Mouse (Mus musculus) retina, postnatal 1 day (tissue): ENCODE measurements at regions not wholly inside any gene's neighbourhood (a gene's known extent, or its start where the extent isn't known, plus 50 kb on each side); places are given as distances from the start of the nearest gene placed in this dataset.

ENCODE experiments used
- DNase-seq: peaks from one replicate; pipeline ENCODE4 v3.0.0-alpha.2; 2012

DNA sequence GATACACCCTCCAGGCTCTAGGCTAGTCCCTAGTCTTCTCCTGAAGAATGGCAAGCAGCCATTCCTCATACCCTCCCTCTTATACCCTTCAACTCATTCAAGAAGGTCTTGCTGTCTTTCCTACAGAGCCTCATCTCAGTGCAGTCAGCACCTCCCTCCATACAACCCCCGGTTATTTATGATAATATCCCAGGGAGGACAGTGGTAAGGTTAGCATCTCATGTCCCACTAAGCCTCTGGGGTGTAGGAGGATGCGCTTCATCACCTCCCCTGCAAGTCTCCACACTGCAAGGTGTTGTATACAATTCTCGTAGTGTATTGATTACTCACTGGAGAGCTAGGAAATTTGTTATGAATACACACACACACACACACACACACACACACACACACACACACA, 80.2 kb upstream of the Shisa6 start:
- no peak for DNase-seq

DNA sequence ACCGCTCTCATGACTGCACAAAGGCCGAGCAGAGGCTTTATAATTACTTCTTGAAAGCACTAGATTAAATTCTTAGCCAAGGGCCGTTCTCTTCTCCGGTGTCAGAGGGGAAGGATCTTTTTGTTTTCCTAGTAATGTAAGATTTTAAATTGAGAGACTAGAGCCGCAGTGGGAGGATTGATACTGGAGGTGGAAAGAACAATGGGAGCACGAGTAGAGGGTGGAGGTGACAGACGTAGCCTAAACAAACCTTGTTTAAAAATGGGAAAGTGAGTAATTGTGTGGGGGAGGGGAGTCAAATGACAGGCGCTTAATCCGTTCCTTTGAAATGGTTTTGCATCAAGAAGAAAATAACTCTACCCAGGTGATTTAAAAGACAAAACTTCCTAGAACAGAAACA, 80.9 kb upstream of the Shisa6 start:
- DNase-seq: no peak

DNA sequence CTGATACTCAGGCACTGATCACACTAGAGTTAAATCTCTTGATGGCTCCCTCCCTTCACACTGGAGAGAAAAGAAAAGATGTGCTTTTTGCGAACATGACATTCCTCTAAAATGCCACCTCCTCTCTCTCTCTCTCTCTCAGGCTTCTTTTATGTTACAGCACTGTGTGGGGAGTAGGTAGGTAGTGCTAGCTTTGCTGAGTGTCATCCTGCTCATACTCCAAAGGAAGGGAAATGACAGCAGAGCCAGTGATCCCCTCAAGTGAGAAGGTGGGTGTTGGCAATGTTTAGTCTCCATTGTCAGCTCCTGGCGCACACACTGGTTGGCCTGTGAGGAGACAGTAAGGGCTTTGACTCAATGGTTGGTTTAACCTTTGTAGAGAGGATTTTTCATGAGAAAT, 84.0 kb upstream of the Shisa6 start:
- DNase-seq: no peak

DNA sequence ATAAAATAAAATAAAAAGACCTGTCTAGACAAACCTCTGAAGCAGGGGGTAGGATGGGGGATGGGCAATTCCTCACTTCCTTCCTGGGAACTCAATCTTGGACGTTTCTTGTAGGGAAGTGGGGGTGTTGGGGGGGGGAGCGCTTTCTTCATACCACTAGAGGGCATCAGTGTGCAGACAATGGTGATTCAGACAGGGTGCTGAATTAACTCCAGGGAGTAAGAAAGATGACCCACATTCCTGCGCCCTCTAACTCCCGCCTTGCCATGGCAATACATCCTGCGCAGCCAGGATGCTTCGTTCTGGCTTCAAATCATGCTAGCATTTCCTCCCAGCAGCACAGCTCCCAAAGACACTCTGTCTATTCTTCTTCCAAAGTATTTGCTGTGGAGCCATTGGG, 87.4 kb upstream of the Shisa6 start:
- peak; percentile 64 for DNase-seq

DNA sequence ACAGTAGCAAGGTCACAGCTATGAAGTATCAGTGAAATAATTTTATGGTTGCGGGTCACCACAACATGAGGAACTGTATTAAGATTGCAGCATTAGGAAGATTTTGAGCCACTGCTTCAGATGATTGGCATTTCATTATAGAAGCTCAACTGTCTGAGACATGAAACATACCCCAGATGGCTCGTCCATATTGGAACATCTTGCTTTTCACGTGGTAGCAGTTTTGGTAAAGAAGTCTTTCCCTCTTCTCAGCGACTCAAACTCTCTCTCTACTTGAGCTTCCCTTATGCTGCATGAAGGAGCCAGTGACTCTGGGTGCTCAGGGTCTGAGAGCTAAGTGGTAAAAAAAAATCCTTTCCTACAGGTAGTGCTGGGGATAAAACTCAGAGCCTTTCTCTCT, 99.7 kb upstream of the Shisa6 start:
- no peak for DNase-seq

DNA sequence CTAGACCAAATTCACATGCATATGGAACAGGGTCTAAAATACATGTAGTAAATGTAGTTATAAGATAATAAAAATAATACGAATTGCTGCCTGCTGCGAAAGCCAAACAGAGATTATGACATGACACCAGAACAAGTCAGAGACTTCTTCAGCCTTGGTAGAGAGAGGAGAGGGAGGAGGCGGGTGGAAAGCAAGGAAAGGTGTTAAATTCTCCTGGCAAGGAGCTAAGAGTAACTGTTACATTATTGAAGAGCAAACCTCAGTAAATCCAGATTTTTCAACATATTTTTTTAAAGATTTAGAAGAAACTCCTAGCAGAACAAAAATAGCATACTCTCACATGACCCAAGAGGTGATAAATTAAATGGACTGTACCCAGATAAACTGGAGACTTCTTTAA, 131.0 kb upstream of the Shisa6 start:
- DNase-seq: no peak

DNA sequence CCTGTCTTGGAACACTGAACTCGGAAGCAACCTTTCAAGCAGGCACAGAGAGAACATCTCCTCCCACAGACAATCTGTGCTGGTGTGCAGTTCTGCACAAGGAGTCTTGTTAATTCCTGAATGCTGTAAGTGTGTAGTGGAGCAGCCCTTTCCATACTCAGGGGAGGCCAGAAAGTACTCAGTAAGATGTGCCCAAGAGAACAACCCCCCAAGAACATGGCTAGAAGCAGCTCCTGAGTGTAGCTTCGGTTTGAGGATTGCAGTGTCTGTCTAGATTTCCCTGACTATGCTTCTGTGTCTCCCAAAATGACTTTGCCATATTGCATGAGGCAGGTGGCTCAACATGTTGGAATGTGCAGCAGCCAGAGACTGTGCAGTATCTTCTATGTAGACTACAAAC, 148.8 kb upstream of the Shisa6 start:
- no peak for DNase-seq

DNA sequence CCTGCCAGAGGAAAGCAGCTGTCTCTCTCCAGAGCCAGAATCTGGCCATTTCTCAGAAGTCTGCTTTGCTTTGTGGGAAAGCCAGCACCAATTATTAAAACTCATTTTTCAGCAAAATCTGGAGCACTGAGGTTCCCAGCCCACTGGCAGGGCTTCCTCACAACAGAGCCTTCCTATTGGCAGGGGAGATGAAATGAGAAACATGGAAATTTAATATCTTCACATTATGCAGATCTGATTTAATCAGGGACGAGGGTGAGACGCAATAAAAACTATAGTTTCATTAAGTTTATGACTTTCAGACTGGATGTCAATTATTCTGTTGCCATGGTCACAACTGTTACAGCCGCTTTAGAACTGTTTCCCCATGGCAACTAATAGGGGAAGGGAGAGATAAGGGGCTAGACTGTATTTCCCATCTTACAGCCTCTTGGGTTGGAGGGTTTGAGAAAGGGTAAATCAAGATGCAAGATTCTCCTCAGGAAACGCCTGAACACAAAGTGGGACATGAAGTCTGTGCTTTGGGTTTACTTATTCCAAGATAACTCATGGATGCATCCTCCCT, 154.4 kb upstream of the Shisa6 start:
- no peak for DNase-seq

DNA sequence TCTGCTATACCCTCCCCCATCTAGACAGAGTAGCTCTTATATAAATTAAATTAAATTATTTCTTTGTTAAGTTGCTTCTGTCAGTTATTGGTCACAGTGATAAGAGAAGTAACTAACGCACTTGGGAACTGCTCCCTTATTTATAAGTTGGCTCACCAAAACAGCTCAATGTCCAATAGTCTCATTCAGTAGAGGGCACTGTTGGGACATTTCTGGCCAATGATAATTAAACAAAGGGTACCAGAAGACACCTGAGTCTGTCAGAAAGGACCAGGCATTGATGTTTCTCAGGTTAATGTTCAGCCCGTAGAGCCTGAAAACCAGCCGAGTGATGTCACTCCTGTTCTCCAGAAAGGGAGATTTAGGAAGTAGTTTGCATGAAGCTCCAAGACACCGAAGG, 156.1 kb upstream of the Shisa6 start:
- no peak for DNase-seq

DNA sequence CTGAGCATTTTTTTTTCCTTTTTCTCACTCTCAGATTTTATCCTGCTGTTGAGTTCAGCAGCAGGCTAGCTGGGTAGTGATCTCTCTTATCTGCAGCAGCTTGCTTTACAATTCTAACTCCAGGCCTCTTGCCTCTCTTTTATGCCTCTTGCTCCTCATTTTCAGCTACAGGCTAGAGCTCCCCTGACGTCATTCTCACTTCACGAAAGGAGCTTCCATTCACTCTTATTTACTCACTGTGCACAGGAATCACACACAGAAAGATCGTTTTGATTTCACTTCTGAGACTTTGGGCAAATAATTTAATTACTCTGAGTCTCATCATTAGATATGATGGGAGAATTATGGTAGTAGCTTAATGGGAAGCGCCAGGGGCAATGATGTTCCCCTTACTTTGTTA, 158.4 kb upstream of the Shisa6 start:
- DNase-seq: no peak

DNA sequence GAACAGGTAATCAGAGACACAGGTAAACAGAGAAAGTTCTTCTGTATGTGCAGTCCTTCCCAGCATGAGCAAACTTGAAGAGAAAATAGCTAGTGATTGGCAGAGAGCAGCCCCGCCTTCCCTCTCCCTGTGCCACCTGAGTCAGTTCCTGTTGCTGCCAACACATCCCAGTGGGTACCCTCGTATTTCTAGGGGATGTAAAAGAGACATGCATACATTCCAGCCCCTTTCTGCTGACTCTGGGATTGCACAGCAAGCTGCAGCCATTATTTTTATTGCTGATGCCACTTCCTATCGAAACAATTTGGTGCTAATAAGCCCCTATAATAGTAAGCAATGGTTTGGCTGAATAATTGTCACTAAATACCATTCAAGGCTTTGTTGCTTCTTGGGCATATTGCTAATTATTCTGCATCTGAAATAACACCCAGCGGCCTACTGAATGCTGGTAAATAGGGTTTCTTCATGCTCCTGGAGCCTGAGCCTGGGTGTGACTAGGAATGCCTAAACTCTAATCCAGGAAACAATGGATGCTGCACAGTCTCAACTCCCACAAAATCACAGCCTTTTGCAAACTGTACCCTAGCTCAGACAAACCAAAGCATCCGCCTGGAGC, 169.0 kb upstream of the Shisa6 start:
- no peak for DNase-seq

DNA sequence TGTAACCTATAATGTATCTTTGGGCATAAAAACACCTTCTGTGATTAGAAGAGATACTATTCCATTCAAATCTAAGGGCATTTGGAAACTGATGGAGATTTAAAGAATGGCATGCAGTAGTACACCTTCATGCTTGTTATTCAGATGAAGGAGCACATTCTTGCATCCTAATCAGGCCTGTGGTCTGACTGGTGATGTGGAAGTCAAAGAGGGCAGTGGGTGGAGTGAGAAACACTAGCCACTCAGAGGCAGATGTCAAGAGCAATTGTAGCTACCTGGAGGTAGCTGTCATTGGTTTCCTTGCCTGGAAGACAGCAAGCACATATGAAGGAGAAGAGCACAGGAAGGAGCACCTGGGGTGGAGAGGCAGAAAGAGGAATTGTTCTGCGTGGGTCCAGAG, 171.0 kb upstream of the Shisa6 start:
- no peak for DNase-seq

DNA sequence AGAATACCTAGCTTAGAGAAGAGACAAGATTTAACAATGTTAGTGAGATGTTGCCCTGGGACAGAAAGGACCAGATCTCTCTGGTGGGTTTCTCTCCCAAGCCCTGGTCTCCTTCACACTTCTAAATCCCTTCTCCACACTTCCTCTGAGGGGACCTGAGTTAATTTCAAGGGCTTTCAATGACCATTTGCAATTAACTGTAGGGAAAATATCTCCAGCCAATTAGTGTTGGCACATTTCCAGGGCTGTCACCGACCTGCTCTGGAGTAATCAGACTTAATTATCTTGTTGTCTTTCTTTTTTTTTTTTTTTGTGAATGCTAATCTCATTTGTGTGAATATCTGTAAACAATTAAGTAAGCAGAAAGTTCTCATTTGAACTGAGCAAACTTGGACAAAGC, 166.3 kb upstream of the Pirt start:
- peak; percentile 88 for DNase-seq

DNA sequence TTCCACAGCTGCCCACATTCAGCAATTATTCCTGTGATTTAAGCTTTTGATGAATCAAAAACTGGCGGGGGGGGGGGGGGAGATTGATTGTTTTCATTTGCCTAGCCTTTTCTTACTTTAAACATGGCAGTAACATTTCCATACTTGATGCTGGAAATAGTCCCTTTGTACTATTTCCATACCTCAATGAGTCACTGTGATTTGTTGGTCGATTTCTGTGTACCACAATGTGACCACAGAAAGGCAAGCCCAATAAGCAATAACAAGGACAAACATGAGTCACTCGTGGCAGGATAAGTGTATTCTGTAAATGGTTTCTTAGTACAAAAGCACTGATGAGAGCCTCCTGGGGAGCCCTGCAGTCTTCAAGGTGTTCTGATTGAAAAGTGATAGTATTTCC, 121.8 kb upstream of the Pirt start:
- DNase-seq: no peak

DNA sequence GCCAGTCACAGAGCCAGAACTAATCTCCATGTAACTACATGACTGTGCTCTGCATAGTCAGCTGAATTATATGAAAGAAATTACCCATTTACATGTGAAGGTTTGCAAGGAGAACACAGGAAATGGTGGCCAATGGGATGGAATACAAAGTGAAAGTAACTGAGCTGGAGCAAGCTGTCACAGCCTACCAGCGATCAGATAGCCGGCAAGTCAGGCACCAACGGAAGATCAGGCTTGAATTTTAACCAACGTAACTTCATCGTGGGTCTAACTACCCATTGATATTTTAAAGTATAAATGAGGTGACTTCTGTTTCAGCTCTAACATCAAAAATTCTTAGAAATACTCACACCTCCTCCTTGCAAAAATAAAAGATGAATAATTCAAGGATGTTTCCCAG, 104.9 kb upstream of the Pirt start:
- DNase-seq: no peak

DNA sequence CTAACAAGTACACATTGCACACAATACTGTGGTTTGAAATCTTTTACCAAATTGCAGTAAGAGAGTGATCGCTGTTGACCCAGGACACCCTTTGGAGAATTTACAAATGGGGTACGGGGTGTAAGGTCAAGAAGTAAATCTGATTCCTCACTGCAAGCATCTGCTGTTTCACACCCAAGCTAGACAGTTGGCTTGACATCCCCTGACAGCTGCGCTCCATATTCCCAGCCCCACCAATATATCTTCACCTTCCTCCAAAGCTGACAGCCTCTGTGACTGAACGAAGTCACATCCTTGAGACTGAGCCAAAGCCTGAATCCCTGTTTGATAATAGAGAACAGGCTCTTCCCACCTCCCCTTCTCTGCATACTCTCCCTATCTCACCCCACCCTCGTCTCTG, 98.5 kb upstream of the Pirt start:
- DNase-seq: no peak

DNA sequence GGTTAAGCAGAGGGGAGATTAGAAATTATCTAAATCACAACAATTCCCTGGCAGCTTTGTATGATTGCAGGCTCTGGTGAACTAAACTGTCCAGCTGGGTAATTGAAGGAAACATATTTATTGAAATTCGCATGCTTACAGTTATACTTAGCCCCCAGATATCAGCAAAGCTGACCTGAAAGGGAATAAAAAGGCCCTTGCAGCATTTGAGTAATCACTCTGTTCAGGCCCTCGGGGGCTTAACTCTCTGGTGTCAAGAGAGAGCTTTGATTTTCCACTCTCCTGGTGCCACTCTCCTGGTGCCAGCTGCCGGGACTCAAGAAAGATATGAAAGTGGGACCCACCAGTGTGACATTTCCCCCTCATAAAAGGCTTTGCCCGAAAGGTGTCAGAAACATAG, 98.0 kb upstream of the Pirt start:
- peak; percentile 18 for DNase-seq

DNA sequence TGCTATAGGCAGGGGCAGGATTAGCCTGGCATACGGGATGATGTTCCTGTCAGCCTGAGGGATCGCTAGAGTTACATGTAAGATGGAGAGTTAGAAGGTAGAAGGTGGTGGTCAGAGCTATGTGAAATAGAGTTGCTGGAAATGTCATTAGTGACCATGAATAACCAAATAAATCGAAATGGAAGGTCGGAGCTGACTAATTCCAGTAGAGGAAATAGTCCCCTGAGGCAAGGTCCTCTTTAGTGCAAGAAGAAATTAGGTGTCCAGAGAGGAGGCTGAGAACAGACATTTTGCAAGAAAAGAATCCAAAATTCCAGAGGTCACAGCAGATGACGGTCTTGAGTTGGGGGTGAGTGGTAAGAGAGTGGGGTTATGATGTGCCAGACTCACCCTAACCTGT, 75.9 kb upstream of the Pirt start:
- no peak for DNase-seq

DNA sequence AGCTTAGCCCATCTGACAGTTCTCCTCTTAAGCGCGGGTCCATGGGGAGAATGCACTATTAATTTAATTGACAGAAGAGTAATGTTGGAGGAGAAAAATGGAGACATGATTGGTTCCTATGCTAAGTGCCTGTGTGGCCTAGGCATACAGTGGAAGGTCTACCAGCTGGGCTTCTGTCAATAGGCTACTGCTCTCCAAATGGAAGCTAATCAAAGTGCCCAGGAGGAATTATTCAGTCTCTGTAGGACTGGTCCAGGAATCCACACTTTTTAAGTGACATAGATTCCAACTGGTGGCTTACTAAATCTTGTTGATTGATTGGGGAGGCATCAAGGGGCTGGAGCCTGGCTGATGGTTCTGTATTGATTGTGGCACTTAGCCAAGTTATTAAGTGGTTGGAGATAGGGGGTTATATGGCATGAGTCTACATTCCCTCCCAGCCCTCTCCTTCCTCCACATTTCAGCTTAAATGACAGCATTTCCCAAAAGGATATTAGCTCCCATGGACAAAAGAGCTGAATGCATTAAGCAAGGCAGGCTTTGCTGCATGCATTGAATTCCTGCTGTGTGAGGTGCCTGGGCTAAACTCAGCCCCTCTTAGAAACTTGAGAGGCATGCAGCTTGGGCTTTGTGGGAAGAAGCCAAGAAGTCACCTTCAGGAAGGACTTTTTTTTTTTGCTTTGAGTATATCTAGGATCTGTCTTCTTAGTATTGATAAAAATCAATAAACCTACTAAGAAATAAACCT, 75.0 kb upstream of the Pirt start:
- DNase-seq: no peak

DNA sequence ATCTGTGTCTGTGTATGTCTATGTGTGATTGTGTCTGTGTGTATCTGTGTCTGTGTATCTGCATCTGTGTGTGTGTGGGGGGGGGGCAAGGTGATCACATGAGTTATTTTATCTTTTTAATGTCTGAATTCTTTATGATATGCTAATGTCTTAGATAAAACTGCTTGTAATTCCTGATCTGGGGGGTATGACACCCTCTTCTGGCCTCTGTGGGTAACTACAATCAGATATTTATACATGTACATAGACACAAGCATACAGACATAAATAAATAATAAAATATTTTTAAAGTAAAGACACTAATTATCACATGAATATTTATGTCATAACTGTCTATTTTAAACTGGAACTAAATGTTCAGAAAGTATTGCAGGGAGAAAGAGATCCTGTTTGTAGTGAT, 66.5 kb upstream of the Pirt start:
- DNase-seq: peak; percentile 14

DNA sequence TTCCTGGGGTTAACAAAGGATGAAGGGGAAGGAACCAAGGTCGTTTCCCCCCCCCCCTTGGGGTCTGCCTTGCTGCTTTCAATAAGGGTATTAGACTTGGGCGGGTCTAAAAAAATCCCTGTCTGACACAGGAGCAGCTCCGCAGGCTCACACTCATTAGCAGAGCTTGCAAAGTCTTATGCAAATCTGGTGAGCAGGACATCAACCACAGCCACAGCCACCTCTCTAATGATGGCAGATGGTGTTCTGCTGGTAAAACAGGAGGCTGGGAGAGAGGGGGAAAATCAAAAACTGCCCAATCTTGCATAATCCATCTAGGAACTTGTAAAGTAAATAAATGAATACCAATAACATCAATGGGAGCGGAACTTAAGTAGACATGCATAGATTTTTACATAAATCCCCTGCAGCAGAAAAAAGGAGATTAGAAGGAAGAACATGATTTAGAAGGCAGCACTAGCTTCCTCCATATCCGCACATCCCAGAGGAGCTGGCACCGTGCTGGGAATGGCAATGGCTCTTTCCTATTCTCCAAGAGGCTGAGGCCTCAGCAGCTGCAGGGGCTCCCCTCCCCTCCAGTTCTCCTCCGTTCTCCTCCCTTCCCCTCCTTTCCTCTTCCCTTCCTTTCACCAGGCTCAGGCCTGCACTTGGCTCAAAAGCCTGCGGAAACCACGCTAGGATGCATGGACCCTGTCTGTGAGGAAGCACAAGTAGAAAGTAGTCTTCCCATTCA, 65.6 kb upstream of the Pirt start:
- DNase-seq: peak; percentile 79
